Mouse (Mus musculus) mouse trophoblast stem cell (cell line): ENCODE measurements around the gene Olfr920.

Experiments
- in situ Hi-C, 2 experiments: fragments of 300-500 bp; cut with MseI, MboI; formaldehyde crosslinking; loops; 2 replicates in 1 of 2; 3 replicates in 1 of 2; pipeline ENCODE4 v1.15.1; 2025

Gene Olfr920

DNA sequence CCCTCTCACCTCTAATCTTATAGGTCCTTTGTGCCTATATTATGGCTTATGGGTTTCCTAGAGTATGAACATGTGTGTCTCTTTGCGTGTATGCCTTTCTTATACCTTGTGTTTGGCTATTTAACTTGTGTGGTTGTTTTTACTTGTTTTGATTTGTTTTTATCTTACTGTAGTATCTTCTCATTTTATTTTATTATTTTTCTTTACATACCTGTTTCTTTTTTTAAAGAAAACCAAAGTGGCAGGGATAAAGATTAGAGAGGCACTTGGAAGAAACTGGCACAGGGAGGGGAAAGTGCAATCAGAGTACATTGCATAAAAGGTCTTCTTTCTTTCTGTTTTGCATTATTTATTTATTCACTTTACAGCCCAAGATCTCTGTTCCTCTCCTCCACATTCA is at the start of gene Olfr920:
Olfr920 (plus strand) TSS at position 301 of the 400 bp plus-strand sequence.
- in situ Hi-C loops: no loop called here

DNA sequence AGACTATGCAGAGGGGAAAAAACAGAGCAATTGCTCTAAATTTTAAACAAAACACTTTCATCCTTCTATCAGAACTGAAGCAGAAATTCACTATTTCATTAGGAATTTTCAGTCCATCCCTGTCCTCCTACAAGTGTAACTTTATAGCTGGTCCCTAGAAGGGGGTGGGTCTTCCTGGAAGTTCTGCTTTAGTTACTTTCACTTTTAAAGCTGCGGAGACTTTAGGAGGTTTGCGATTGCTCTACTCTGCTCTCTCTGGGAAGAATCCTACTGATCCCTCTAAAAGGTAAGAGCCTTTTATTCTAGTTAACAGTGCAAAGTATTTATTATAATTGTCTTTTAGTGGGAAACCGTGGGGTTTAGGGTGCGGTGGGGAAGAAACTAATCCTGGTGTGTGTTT is 34.0 kb upstream of the Olfr920 start, which contains the start of gene Vwa5a:
Vwa5a (plus strand) TSS at position 167 of the 400 bp plus-strand sequence.
- in situ Hi-C loops: no loop called here

DNA sequence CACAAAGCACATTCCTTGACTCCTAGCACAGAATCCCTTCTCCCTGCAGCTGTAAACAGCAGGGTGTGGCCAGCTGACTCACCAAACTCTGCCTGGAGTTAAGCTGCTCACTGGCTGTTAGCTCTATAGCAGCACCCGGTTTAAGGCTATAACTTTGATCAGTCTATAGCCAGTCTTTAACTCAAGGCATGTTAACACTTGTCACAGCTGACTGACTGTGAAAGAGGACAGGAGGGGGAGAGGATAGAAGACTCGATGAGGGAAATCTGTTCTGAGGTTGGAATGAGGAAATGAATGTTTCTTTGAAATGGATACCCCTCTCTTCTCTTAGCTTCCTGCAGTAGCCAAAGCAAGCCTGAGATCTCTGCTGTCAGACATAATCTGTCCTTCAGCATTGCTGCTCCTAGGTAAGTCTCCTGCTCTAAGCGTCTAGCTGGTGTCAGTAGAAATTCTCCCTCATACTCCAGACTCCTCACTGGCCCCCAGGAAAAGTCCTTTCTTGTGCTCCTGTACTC is 33.1 kb upstream of the Olfr920 start:
- in situ Hi-C loops: no loop called here

DNA sequence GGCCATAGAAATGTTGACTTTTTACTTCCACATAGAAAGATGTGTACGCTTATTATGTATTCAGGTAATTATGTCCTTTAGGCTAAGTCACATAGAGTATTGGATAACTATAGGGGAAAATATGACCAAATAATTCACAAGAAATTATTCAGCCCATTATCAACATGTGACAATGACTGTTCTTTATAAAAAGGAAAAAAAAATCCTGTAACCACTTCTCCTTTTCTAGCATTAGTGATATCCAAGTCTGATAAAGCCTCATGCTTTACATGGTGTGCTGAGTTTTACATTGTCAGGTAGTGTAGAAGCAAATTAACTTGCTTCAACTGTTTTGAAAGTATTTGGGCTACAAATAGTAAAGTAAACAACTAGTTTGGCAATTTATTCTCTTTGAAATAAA is 28.1 kb upstream of the Olfr920 start:
- in situ Hi-C loops: no loop called here

DNA sequence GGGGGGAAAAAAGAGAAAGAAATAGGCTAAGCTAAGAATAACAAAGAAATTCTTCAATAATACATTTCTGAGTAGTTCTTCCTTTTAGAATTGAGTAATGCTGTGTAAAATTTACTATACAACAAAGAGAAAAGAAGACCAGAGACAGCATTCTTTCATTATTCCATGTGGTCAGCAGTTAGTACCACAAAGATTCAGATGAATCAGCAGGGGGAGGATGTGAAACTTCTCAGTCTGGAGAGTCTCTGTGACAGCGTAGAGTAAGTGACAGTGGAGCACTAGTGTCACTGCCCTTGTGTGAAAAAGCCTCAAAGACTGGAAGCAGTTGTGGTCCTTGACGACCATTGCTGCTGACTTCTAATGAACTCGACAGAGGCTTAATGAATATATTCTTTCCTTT is 23.9 kb upstream of the Olfr920 start:
- in situ Hi-C loops: no loop called here

DNA sequence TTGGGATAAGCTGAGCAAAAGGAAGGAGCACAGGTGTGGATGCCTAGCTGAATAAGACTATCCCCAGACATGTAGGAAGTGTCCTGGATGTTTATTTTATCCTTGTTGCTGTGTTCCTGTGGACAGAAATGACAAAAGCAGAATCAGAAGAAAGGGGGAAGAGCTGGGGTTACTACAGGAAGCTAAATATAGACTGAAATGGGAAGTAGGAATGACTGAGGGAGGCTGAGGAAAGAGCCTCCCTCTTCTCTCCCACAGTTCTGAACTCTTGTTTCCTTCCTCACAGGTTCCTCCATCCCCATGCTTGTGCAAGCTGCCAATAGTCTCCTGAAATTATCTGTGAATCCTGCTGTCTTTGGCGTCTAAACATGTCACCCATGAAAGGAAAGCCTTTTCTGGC is 10.7 kb upstream of the Olfr920 start:
- in situ Hi-C loops: no loop called here

DNA sequence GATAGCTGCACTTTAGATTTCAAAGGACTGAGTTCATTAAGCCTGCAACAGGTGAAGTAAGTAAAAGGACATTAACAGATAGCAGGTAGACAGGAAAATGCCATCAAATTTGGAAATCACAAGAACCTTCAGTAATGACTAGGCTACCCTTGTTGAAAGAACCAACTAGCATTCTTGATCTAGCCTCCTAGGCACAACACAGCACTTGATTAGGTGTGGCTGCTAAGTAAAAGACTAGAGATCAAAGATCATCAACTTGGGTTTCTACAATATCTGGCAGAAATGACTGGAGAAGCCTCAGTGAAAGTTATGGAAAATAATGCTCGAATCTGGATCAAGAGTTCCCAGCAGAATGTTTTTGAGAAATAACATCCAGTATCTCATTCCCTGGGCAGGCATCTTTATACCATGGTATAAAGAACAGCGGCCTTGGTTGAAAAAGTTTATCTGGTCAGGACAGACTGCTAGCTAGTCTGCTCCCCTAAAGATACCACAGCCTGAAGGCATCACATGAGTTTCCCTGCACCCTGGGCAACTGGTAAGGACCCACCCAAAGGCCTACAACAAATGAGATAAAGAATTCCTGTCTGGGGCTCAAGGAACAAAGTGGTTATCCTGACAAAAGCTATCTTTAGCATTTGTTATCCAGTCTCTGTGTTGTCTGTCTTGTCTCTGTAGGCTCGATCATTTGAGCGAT is 7.3 kb upstream of the Olfr920 start:
- in situ Hi-C loops: no loop called here

DNA sequence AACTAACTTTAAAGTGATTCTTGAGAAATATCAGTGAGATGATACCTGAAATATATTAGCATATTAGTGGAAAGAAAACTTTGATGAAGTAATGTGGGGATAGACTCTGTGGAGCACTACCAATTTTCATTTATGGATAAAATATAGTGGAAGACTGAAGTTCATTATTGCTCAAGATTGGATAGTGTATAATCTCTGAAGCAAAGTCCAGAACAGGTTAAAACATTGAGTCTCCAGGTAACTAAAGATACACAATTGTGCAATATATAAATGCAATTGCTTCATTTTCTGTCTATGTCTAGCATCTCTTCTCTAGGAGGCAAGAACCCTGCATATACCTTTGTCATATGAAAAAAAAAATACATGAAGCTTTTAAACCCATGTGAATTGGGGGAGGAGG is 20.7 kb downstream of the Olfr920 start, which contains the start of gene Olfr921:
Olfr921 (plus strand) TSS at position 301 of the 400 bp plus-strand sequence.
- in situ Hi-C loops: no loop called here

DNA sequence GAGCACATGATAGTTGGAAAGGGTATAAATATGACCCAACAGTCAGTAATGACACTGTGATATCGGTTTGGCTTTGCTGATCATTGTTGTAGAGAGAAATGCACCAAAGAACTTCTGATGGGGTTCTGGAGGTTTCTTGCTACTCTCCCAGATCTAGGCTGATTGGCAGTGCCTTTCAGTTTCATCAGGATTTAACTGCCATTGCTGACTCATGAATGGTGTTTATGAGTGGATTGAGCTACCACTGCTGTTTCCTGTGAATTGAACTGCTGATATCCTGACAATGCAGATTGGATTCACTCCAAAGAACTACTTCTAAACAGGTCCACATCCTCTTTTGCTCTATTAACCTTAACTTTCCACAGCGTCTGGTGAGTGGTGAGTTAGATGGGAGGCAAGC is 40.6 kb downstream of the Olfr920 start:
- in situ Hi-C loops: no loop called here

DNA sequence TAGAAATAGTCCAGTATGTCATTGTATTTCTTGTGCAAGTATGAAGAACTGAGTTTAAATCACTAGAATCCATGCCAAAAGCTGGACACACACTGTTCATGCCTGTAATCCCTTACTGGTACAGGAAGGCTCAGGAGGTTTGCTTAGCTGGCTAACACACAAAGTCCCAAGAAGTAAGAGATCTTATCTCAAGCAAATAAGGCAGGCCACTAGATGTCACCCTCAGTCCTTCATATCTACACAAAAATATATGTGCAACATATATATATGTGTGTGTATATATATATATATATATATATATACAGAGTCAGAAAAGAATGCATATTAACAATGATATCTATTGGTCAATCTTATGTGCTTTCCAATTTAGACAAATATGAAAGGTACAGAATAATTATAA is 53.6 kb downstream of the Olfr920 start:
- in situ Hi-C loops: no loop called here
